Mouse (Mus musculus): ENCODE data around the gene Clca1.

DNA sequence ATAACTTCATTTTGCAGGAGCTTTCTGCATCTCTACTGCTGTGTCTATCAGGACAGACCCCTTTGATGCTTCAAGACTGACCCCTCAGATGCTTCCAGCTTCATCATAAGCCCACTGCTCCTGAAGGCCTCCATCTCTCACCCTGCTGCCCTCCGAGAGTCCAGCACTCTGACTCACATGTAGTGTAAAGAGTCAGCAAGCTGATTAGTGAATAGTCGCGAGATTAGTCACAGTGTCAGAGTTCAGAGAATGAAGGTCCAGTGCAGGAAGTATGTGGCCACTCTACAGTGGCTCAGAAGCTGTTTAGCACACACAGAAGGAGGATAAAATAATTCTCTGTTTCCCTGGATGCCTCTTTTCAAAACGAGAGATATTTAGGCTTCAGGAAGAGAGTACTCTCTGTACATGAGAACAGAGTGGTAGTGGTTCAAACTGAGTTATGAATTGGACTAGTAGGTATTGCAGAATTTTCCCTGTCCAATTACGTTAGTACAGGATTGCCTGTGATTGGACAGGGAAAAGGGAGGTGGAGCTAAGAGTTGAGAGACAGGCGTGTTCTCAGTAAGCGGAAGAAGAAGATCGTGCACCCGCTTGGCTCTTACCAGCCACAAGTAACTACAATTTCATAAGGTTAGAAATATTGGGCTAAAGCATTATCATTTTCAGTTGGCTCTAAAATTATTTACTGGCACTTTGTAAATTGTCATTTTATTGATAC, 60.9 kb downstream of the Clca1 start:
- no peak for TF ChIP-seq CTCF (conservative IDR thresholded peaks at IDR 0.05; ENCODE audit: insufficient read depth, insufficient read length, low read depth, low read length)
- no peak for TF ChIP-seq POLR2A (IDR thresholded peaks at IDR 0.05; ENCODE audit: low read depth, low read length)

Measured in kidney, adult 2 months (tissue).